Mouse (Mus musculus): ENCODE results near the gene Slc38a7.
"Not testable (repeated sequence)": the region's sequence is repeated elsewhere in the genome, so short reads cannot be mapped to it uniquely, and the experiment has no call there.

Gene Slc38a7

GRCm38 (mm10) chr8:95807861-95808260, 45.5 kb downstream of the Slc38a7 start:
- peak; percentile 72 to 81 for DNase-seq (ENCODE audit: low spot score in 2 of 2)

GRCm38 (mm10) chr8:95807331-95807843, 46.0 kb downstream of the Slc38a7 start, which contains the start of gene Cnot1:
Gene Cnot1, minus strand, starts transcription at chr8:95807464.
- peak; percentile 88 to 97 for DNase-seq (ENCODE audit: low spot score in 2 of 2)

GRCm38 (mm10) chr8:95806461-95807191, 46.7 kb downstream of the Slc38a7 start:
- peak in 1 of 2 experiments; percentile 35 for DNase-seq (ENCODE audit: low spot score in 2 of 2)

- DNase-seq (ENCODE audit: low spot score in 2 of 2), result no peak
These were observed 47.9 kb downstream of the Slc38a7 start for GRCm38 (mm10) chr8:95805482-95805881.

- DNase-seq (ENCODE audit: low spot score in 2 of 2), result no peak
These were observed 51.1 kb downstream of the Slc38a7 start for GRCm38 (mm10) chr8:95802231-95802630.

- no peak for DNase-seq (ENCODE audit: low spot score in 2 of 2)
These were observed 51.8 kb downstream of the Slc38a7 start for GRCm38 (mm10) chr8:95801476-95802064.

GRCm38 (mm10) chr8:95800353-95800752, 53.0 kb downstream of the Slc38a7 start:
- no peak for DNase-seq (ENCODE audit: low spot score in 2 of 2)

GRCm38 (mm10) chr8:95799891-95800290, 53.4 kb downstream of the Slc38a7 start:
- no peak for DNase-seq (ENCODE audit: low spot score in 2 of 2)

GRCm38 (mm10) chr8:95799117-95799516, 54.2 kb downstream of the Slc38a7 start:
- no peak for DNase-seq (ENCODE audit: low spot score in 2 of 2)

GRCm38 (mm10) chr8:95795333-95796061, 57.8 kb downstream of the Slc38a7 start:
- DNase-seq (ENCODE audit: low spot score in 2 of 2), result not testable (repeated sequence)
